Mouse (Mus musculus) megakaryocyte progenitor cell, adult 5-6 weeks (primary cell): Measurements from ENCODE around the gene Thsd1. TPM values are rescaled to one million over a fixed set of nuclear protein-coding genes. Genes with fewer than 3 reads are reported as not detected.

Source experiments
- ATAC-seq: replicated peaks from 2 replicates; pipeline ENCODE4 v1.8.0; 2016; ENCODE audit warnings: mild to moderate bottlenecking, moderate TSS enrichment, inconsistent platforms; ENCODE audit not compliant: poor library complexity
- total RNA-seq, 2 experiments: library from RNA; stranded (forward) in 1 of 2; stranded (reverse) in 1 of 2; fragments of 157-497, 149-512 nt in 1 of 2; fragments of 200-1000 nt in 1 of 2; gene quantifications; 2 replicates each; pipeline versions ENCODE4 v1.2.3 to v1.2.4; 2015 to 2017

Gene Thsd1
- total RNA-seq (2015): 1.8 and 2.2 TPM in 2 replicates
- 0.92 and 1.9 TPM in 2 replicates for total RNA-seq (2017)

GRCm38 (mm10) chr8:22227061-22227877 is at the start of gene Thsd1:
Gene Thsd1 (plus strand): TSS chr8:22227313.
- peak; percentile 84 for ATAC-seq

- ATAC-seq: peak; percentile 67
These were observed 42.2 kb upstream of the Thsd1 start for GRCm38 (mm10) chr8:22184884-22185283.

GRCm38 (mm10) chr8:22185431-22186397 is 41.4 kb upstream of the Thsd1 start, which contains the start of gene Ckap2:
Gene Ckap2 (minus strand): TSS chr8:22185819.
- peak; percentile 90 for ATAC-seq

GRCm38 (mm10) chr8:22192660-22193431 is 34.3 kb upstream of the Thsd1 start, which contains the start of gene Vps36:
Gene Vps36 (plus strand): TSS chr8:22192809.
- ATAC-seq: peak; percentile 89

GRCm38 (mm10) chr8:22193432-22194010 is 33.6 kb upstream of the Thsd1 start:
- peak; percentile 42; the same call in 1 of the 2 replicates for ATAC-seq

- no peak for ATAC-seq
These were observed 29.2 kb upstream of the Thsd1 start for GRCm38 (mm10) chr8:22197914-22198313.

GRCm38 (mm10) chr8:22199481-22199880 is 27.6 kb upstream of the Thsd1 start:
- ATAC-seq: 0 out of 2 replicates have a peak, but pooled peaks have one; percentile 34

GRCm38 (mm10) chr8:22207535-22207934 is 19.6 kb upstream of the Thsd1 start:
- ATAC-seq: peak; percentile 70

- ATAC-seq: peak; percentile 94
These were observed 18.1 kb upstream of the Thsd1 start for GRCm38 (mm10) chr8:22209012-22209411.

- ATAC-seq: no peak
These were observed 12.3 kb upstream of the Thsd1 start for GRCm38 (mm10) chr8:22214826-22215225.

GRCm38 (mm10) chr8:22226361-22226760 is 752 bp upstream of the Thsd1 start:
- no peak for ATAC-seq

- peak; percentile 71 for ATAC-seq
These were observed 1.5 kb downstream of the Thsd1 start for GRCm38 (mm10) chr8:22228621-22229020.

GRCm38 (mm10) chr8:22242986-22243385 is 15.9 kb downstream of the Thsd1 start:
- ATAC-seq: no peak

GRCm38 (mm10) chr8:22245663-22246062 is 18.6 kb downstream of the Thsd1 start:
- ATAC-seq: peak; percentile 42; the same call in 1 of the 2 replicates

- no peak for ATAC-seq
These were observed 20.8 kb downstream of the Thsd1 start for GRCm38 (mm10) chr8:22247956-22248355.

- ATAC-seq: peak; percentile 86
These were observed 22.0 kb downstream of the Thsd1 start for GRCm38 (mm10) chr8:22249080-22249479.

- no peak for ATAC-seq
These were observed 31.9 kb downstream of the Thsd1 start for GRCm38 (mm10) chr8:22258946-22259450.

GRCm38 (mm10) chr8:22259531-22259930 is 32.4 kb downstream of the Thsd1 start:
- no peak for ATAC-seq

- peak; percentile 44; the same call in 1 of the 2 replicates for ATAC-seq
These were observed 33.1 kb downstream of the Thsd1 start for GRCm38 (mm10) chr8:22260091-22260722.
